Mouse (Mus musculus) erythroblast, embryonic 14.5 days (primary cell): ENCODE data around the gene Macrod2. TPM values are rescaled to one million over a fixed set of nuclear protein-coding genes. Genes with fewer than 3 reads are reported as not detected.

Experiments used
- H3K27me3 ChIP-seq: 2 replicates; pipeline ENCODE4 v1.6.1; 2012; ENCODE audit warnings: inconsistent platforms; ENCODE audit not compliant: control insufficient read depth
- H3K36me3 ChIP-seq: 2 replicates; pipeline ENCODE4 v1.6.1; 2012; ENCODE audit warnings: mild to moderate bottlenecking, inconsistent platforms; ENCODE audit not compliant: control insufficient read depth
- H3K4me1 ChIP-seq: 2 replicates; pipeline ENCODE4 v1.6.1; 2012; ENCODE audit warnings: inconsistent platforms; ENCODE audit not compliant: control insufficient read depth
- H3K4me3 ChIP-seq: replicated peaks from 2 replicates; pipeline ENCODE3; 2012; ENCODE audit warnings: moderate library complexity, mild to moderate bottlenecking, inconsistent platforms
- H3K9me3 ChIP-seq: 2 replicates; pipeline ENCODE4 v1.6.1; 2012; ENCODE audit warnings: low read length, inconsistent platforms, mixed read lengths; ENCODE audit not compliant: control insufficient read depth
- GATA1 ChIP-seq: IDR thresholded peaks from 2 replicates; pipeline ENCODE4 v1.6.1; 2012; ENCODE audit warnings: low read length, inconsistent platforms, mixed read lengths
- TAL1 ChIP-seq: IDR thresholded peaks from 3 replicates; pipeline ENCODE4 v1.6.1; 2012; ENCODE audit warnings: low read length, inconsistent platforms, mixed read lengths
- polyA plus RNA-seq: library from polyadenylated mRNA; stranded (reverse); fragments of >175 nt; gene quantifications from 2 replicates; pipeline ENCODE4 v1.2.3, GENCODE M21; 2012

Macrod2 gene
- polyA plus RNA-seq, 1 experiment = 0.81 TPM

GRCm38 (mm10) chr2:141416855-141417544, 1021.9 kb downstream of the Macrod2 start:
- H3K36me3 ChIP-seq = no peaks in the 10 kb centered on the region
- no peaks in the 10 kb centered on the region for H3K4me1 ChIP-seq
- no peak for TF ChIP-seq GATA1
- TF ChIP-seq TAL1 = no peak
- H3K4me3 ChIP-seq = no peak overlapping the region
- no peaks in the 10 kb centered on the region for H3K9me3 ChIP-seq
- no peaks in the 10 kb centered on the region for H3K27me3 ChIP-seq

GRCm38 (mm10) chr2:141419806-141420205, 1024.7 kb downstream of the Macrod2 start:
- H3K36me3 ChIP-seq = no peaks in the 10 kb centered on the region
- no peak for TF ChIP-seq TAL1
- TF ChIP-seq GATA1 = no peak
- H3K4me3 ChIP-seq = no peak overlapping the region
- H3K4me1 ChIP-seq = no peaks in the 10 kb centered on the region
- no peaks in the 10 kb centered on the region for H3K9me3 ChIP-seq
- no peaks in the 10 kb centered on the region for H3K27me3 ChIP-seq

- no peak for TF ChIP-seq GATA1
- no peak for TF ChIP-seq TAL1
- no peaks in the 10 kb centered on the region for H3K9me3 ChIP-seq
- H3K27me3 ChIP-seq = no peaks in the 10 kb centered on the region
- no peaks in the 10 kb centered on the region for H3K36me3 ChIP-seq
- H3K4me1 ChIP-seq = no peaks in the 10 kb centered on the region
- no peak overlapping the region for H3K4me3 ChIP-seq
These were observed 1039.0 kb downstream of the Macrod2 start for GRCm38 (mm10) chr2:141434084-141434483.

GRCm38 (mm10) chr2:141434731-141435570, 1039.8 kb downstream of the Macrod2 start:
- Histone ChIP-seq H3K4me1 (no peaks in the 10 kb centered on the region), H3K27me3 (no peaks in the 10 kb centered on the region), H3K4me3 (no peak overlapping the region), H3K36me3 (no peaks in the 10 kb centered on the region), H3K9me3 (no peaks in the 10 kb centered on the region)
- no peak for TF ChIP-seq TAL1
- TF ChIP-seq GATA1 = no peak

- Histone ChIP-seq H3K4me1 (no peaks in the 10 kb centered on the region), H3K4me3 (no peak overlapping the region), H3K9me3 (no peaks in the 10 kb centered on the region), H3K36me3 (no peaks in the 10 kb centered on the region), H3K27me3 (no peaks in the 10 kb centered on the region)
- TF ChIP-seq TAL1 = no peak
- no peak for TF ChIP-seq GATA1
These were observed 1046.8 kb downstream of the Macrod2 start for GRCm38 (mm10) chr2:141441896-141442295.

GRCm38 (mm10) chr2:141449078-141449680, 1054.1 kb downstream of the Macrod2 start:
- H3K9me3 ChIP-seq = no peaks in the 10 kb centered on the region
- no peak overlapping the region for H3K4me3 ChIP-seq
- TF ChIP-seq TAL1 = no peak
- no peak for TF ChIP-seq GATA1
- H3K27me3 ChIP-seq = no peaks in the 10 kb centered on the region
- no peaks in the 10 kb centered on the region for H3K36me3 ChIP-seq
- H3K4me1 ChIP-seq = no peaks in the 10 kb centered on the region

GRCm38 (mm10) chr2:141463946-141464345, 1068.8 kb downstream of the Macrod2 start:
- no peak for TF ChIP-seq GATA1
- no peak for TF ChIP-seq TAL1

GRCm38 (mm10) chr2:141472791-141473190, 1077.7 kb downstream of the Macrod2 start:
- no peaks in the 10 kb centered on the region for H3K4me1 ChIP-seq
- TF ChIP-seq GATA1 = no peak
- no peaks in the 10 kb centered on the region for H3K27me3 ChIP-seq
- H3K36me3 ChIP-seq = no peaks in the 10 kb centered on the region
- H3K9me3 ChIP-seq = peaks cover 2% of the 10 kb centered on the region
- no peak overlapping the region for H3K4me3 ChIP-seq

More at GRCm38 (mm10) chr2:141463946-141464345, 1068.8 kb downstream of the Macrod2 start:
- H3K9me3 ChIP-seq = peaks cover 5% of the 10 kb centered on the region
- no peak overlapping the region for H3K4me3 ChIP-seq
- no peaks in the 10 kb centered on the region for H3K27me3 ChIP-seq
- no peaks in the 10 kb centered on the region for H3K4me1 ChIP-seq
- no peaks in the 10 kb centered on the region for H3K36me3 ChIP-seq

GRCm38 (mm10) chr2:141477585-141477984, 1082.5 kb downstream of the Macrod2 start:
- no peaks in the 10 kb centered on the region for H3K36me3 ChIP-seq
- H3K4me3 ChIP-seq = no peak overlapping the region
- H3K27me3 ChIP-seq = no peaks in the 10 kb centered on the region
- peaks cover 2% of the 10 kb centered on the region for H3K9me3 ChIP-seq
- H3K4me1 ChIP-seq = no peaks in the 10 kb centered on the region
- TF ChIP-seq GATA1 = no peak
- no peak for TF ChIP-seq TAL1
